Mouse (Mus musculus) ES-E14 (cell line): ENCODE data around the gene Rreb1. TPM values are rescaled to one million over a fixed set of nuclear protein-coding genes. Genes with fewer than 3 reads are reported as not detected.
"Not testable (repeated sequence)": the region's sequence is repeated elsewhere in the genome, so short reads cannot be mapped to it uniquely, and the experiment has no call there.

ENCODE experiments used
- DNase-seq: peaks from one replicate; pipeline ENCODE4 v3.0.0-alpha.2; 2013; ENCODE audit warnings: low read depth, low spot score
- H3K27ac ChIP-seq: 2 replicates; pipeline ENCODE4 v1.5.1; 2012; ENCODE audit warnings: low read depth, mild to moderate bottlenecking, low read length, moderate library complexity, mixed read lengths; ENCODE audit not compliant: poor library complexity, insufficient read depth, severe bottlenecking
- H3K36me3 ChIP-seq: 2 replicates; pipeline ENCODE4 v1.6.1; 2012; ENCODE audit warnings: mild to moderate bottlenecking, low read length, moderate library complexity, mixed read lengths; ENCODE audit not compliant: control insufficient read depth, poor library complexity, insufficient read depth, severe bottlenecking
- H3K4me1 ChIP-seq, 2 experiments: fragments of 150-350 bp in 1 of 2; sonication (generic) in 1 of 2; 2 replicates each; pipeline ENCODE4 v1.6.1; 2012; ENCODE audit warnings: low read length in 2 of 2, mild to moderate bottlenecking in 1 of 2, mixed read lengths in 1 of 2; ENCODE audit not compliant: control insufficient read depth in 2 of 2, insufficient read depth in 2 of 2, poor library complexity in 1 of 2
- H3K4me3 ChIP-seq, 2 experiments: fragments of 150-350 bp in 1 of 2; sonication (generic) in 1 of 2; 2 replicates each; pipeline ENCODE4 v1.5.1; 2012; ENCODE audit warnings: low read length in 2 of 2, low read depth in 1 of 2, mild to moderate bottlenecking in 1 of 2, mixed read lengths in 1 of 2; ENCODE audit not compliant: insufficient read depth in 1 of 2, poor library complexity in 1 of 2, severe bottlenecking in 1 of 2
- H3K9ac ChIP-seq: 2 replicates; pipeline ENCODE4 v1.6.1; 2012; ENCODE audit warnings: low read depth, mild to moderate bottlenecking, low read length, mixed read lengths; ENCODE audit not compliant: poor library complexity, insufficient read depth, severe bottlenecking
- H3K9me3 ChIP-seq: fragments of 150-350 bp; sonication (generic); 2 replicates; pipeline ENCODE4 v1.6.1; 2012; ENCODE audit warnings: low read depth, mild to moderate bottlenecking, low read length; ENCODE audit not compliant: control insufficient read depth, insufficient read depth
- CHD2 ChIP-seq: IDR thresholded peaks from 2 replicates; pipeline ENCODE4 v1.6.1; 2014; ENCODE audit warnings: mild to moderate bottlenecking, low read depth, low read length, inconsistent platforms
- HCFC1 ChIP-seq: IDR thresholded peaks from 2 replicates; pipeline ENCODE4 v1.6.1; 2012; ENCODE audit warnings: low read length, inconsistent platforms, borderline replicate concordance; ENCODE audit not compliant: insufficient read depth
- MAFK ChIP-seq: IDR thresholded peaks from 2 replicates; pipeline ENCODE4 v1.6.1; 2014; ENCODE audit warnings: mild to moderate bottlenecking, low read depth, low read length, inconsistent platforms; ENCODE audit not compliant: insufficient read depth
- ZC3H11A ChIP-seq: IDR thresholded peaks from 2 replicates; pipeline ENCODE4 v1.6.1; 2012; ENCODE audit warnings: low read depth, mild to moderate bottlenecking, inconsistent platforms, low read length, borderline replicate concordance
- ZNF384 ChIP-seq: IDR thresholded peaks from 2 replicates; pipeline ENCODE4 v1.6.1; 2012; ENCODE audit warnings: low read depth, low read length, inconsistent platforms
- in situ Hi-C, 2 experiments: fragments of 600-800 bp; cut with MboI; formaldehyde crosslinking; loops; one replicate each; pipeline ENCODE4 v1.15.1; 2025; ENCODE audit warnings: low sequenced_read_pairs in 2 of 2, inconsistent platforms in 1 of 2; ENCODE audit not compliant: unreplicated experiment in 2 of 2
- total RNA-seq: library from RNA; depleted of rRNA; stranded (reverse); fragments of 300-350 nt; gene quantifications from 2 replicates; pipeline ENCODE4 v1.2.3, GENCODE M21; 2012

Rreb1 gene
- total RNA-seq, 1 experiment = 14.7 TPM

DNA sequence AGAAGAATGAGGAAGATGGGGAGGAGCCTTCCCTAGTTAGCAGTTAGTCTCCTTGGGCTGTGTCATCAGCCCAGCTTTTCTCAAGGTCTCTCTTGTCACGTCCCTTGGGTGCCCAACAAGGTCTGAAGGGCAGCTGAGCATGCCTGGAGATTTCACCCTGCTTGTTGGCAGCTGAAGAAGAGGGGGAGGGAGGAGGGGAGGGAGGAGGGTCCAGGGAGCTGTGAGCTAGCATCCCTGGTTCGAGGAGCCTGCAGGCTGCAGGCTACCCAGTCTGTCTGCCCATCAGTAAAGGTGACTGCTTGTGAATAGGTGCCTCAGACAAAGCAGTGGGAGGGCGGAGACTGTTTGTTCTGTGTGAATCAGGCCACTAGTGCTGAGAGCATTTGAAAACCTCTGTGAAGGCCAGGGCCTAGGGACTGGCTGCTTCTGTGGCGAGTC lies 52.7 kb downstream of the Rreb1 start:
- Histone ChIP-seq H3K36me3 (no peaks in the 10 kb centered on the region), H3K4me1 (peaks cover 2 to 30% of the 10 kb centered on the region in 2 experiments; a peak in 3 of 4 replicates), H3K9me3 (no peaks in the 10 kb centered on the region), H3K4me3 (no peak overlapping the region), H3K9ac (no peak overlapping the region), H3K27ac (0 out of 2 replicates have a peak overlapping the region, but pooled peaks have one; percentile 18)
- no peak for DNase-seq
- in situ Hi-C loops = no loop called here
- TF ChIP-seq CHD2 (no peak), HCFC1 (no peak), ZNF384 (no peak), MAFK (no peak), ZC3H11A (no peak)

DNA sequence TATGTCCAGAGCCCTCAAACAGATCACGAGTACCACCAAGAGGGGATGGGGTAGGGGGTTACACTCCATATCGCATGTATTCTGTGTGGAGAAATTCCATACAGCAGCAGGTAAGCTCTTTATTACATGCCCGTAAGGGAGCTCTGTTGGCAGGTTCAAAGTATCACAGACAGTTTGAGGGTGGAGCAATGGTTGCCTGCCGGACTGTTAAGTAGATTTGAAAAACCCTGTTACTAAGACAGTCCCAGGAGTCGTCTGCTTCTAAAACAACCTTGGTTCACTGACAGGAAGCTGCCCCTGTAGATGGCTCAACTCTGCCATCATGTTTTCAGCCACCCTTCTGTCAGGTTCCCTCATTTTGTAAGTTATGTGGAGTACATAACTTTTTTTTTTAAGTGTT lies 54.3 kb downstream of the Rreb1 start:
- Histone ChIP-seq H3K9me3 (no peaks in the 10 kb centered on the region), H3K27ac (no peak overlapping the region), H3K4me3 (no peak overlapping the region), H3K9ac (no peak overlapping the region), H3K36me3 (no peaks in the 10 kb centered on the region), H3K4me1 (peaks cover 4 to 34% of the 10 kb centered on the region in 2 experiments; a peak in 3 of 4 replicates)
- TF ChIP-seq ZC3H11A (no peak), ZNF384 (no peak), CHD2 (no peak), MAFK (no peak), HCFC1 (no peak)
- in situ Hi-C loops = no loop called here
- DNase-seq = no peak

DNA sequence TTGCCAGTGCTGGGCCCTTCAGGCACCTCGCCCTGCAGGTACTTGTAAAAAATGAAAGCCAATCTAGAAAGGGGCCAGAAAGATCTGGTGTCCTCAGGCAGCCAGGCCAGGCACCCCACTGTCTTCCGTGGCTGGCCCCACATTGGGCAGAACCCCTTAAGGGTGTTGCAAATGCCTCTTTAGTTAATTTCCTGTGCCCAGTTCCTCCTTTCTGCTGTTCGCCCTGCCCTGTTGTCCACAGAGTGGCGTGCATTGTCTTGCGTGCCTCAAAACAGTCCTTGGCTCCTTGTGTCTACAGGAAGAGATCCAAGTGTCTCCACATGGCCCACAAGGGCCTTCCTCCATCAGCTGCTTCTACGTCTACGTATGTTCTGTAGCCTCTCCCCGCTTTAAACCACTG lies 55.3 kb downstream of the Rreb1 start:
- DNase-seq = no peak
- no peak overlapping the region for H3K4me3 ChIP-seq
- H3K9me3 ChIP-seq = no peaks in the 10 kb centered on the region
- H3K9ac ChIP-seq = no peak overlapping the region
- H3K27ac ChIP-seq = no peak overlapping the region
- TF ChIP-seq HCFC1 (no peak), CHD2 (no peak), MAFK (no peak), ZC3H11A (no peak), ZNF384 (no peak)
- peaks cover 7 to 37% of the 10 kb centered on the region in 2 experiments for H3K4me1 ChIP-seq
- no peaks in the 10 kb centered on the region for H3K36me3 ChIP-seq
- in situ Hi-C loops = no loop called here

DNA sequence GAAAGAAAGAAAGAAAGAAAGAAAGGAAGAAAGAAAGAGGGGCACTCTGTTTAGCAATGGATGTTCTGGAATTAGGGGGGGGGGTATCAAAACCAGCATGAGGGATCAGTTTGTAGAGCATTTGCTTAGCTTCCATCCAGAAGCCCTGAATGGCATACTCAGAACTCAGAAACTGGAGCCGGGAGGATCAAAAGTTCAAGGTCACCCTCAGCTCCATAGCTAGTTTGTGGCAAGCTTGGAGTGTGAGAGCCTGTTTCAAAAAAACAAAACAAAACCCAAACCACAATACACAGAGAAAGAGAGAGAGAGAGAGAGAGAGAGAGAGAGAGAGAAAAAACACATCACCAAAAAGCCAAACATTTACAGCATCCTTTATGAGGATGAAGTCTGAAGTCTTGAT lies 57.1 kb downstream of the Rreb1 start:
- H3K9me3 ChIP-seq = no peaks in the 10 kb centered on the region
- in situ Hi-C loops = no loop called here
- TF ChIP-seq HCFC1 (no peak), MAFK (no peak), CHD2 (no peak), ZC3H11A (no peak), ZNF384 (no peak)
- no peak overlapping the region for H3K4me3 ChIP-seq
- H3K27ac ChIP-seq = no peak overlapping the region; the same call in 1 of the 2 replicates
- no peak for DNase-seq
- peaks cover 6% of the 10 kb centered on the region; the same call in 1 of the 2 replicates for H3K36me3 ChIP-seq
- no peak overlapping the region for H3K9ac ChIP-seq
- peaks cover 7 to 42% of the 10 kb centered on the region in 2 experiments for H3K4me1 ChIP-seq

DNA sequence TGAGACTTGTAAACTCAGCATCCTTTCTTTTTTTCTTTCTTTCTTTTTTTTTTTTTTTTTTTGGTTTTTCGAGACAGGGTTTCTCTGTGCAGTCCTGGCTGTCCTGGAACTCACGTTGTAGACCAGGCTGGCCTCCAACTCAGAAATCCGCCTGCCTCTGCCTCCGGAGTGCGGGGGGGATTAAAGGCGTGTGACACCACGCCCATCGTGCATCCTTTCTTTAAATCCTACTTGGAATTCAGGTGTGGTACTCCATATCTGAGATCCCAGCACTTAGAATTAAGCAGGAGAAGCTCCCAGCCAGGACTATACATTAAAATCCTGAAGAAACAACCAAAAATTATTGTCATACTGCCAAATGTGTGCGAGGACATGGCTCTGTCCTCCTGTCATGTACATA lies 57.6 kb downstream of the Rreb1 start:
- H3K4me3 ChIP-seq, DNase-seq, H3K9ac ChIP-seq, H3K36me3 ChIP-seq, H3K27ac ChIP-seq, in situ Hi-C loops, H3K9me3 ChIP-seq: not testable (repeated sequence)
- peaks cover 7 to 39% of the 10 kb centered on the region in 2 experiments for H3K4me1 ChIP-seq
